Mouse (Mus musculus) olfactory bulb, adult 2 months (tissue): Measurements from ENCODE around the gene Camkmt. TPM values are rescaled to one million over a fixed set of nuclear protein-coding genes. Genes with fewer than 3 reads are reported as not detected.

Source experiments
- H3K27ac ChIP-seq: fragments of 200-500 bp; 2 replicates; pipeline ENCODE4 v1.5.1; 2012; ENCODE audit warnings: low read depth, low read length; ENCODE audit not compliant: insufficient read depth
- H3K4me1 ChIP-seq: fragments of 200-500 bp; 2 replicates; pipeline ENCODE4 v1.6.1; 2012; ENCODE audit warnings: low read length; ENCODE audit not compliant: control insufficient read depth, insufficient read depth
- H3K4me3 ChIP-seq: fragments of 200-500 bp; 2 replicates; pipeline ENCODE4 v1.5.1; 2012; ENCODE audit warnings: mild to moderate bottlenecking, low read depth, low read length, moderate library complexity; ENCODE audit not compliant: insufficient read depth
- CTCF ChIP-seq: fragments of 200-500 bp; IDR thresholded peaks from 2 replicates; pipeline ENCODE4 v1.5.1; 2012; ENCODE audit warnings: low read depth, mild to moderate bottlenecking, low read length, moderate library complexity; ENCODE audit not compliant: insufficient read depth
- POLR2A ChIP-seq: fragments of 200-500 bp; IDR thresholded peaks from 2 replicates; pipeline ENCODE4 v1.6.1; 2012; ENCODE audit warnings: mild to moderate bottlenecking, low read depth, low read length, moderate library complexity; ENCODE audit not compliant: insufficient read depth
- WGBS: fragments of 180-500 bp; shearing (Covaris S2); methylation state at CpG from one replicate; pipeline ENCODE4 v1.1.7; 2018; 5-methylcytosine and 5-hydroxymethylcytosine counted together
- polyA plus RNA-seq: library from polyadenylated mRNA; stranded (reverse); fragments of >200 nt; gene quantifications from 2 replicates; pipeline ENCODE4 v1.2.4, GENCODE M21; 2012; ENCODE audit warnings: low replicate concordance; ENCODE audit not compliant: missing spikeins, insufficient read depth, insufficient read length

The Camkmt gene
- polyA plus RNA-seq, 1 experiment, result not detected

GRCm38 (mm10) chr17:85406195-85406594, 315.8 kb downstream of the Camkmt start:
- no peak for TF ChIP-seq CTCF
- TF ChIP-seq POLR2A, result no peak
- no peak overlapping the region for H3K27ac ChIP-seq
- H3K4me3 ChIP-seq, result no peak overlapping the region
- H3K4me1 ChIP-seq, result no peaks in the 10 kb centered on the region
- WGBS, result 95% methylated on average over 10 of the region's 10 CpGs

- no peak for TF ChIP-seq POLR2A
- TF ChIP-seq CTCF, result no peak
- H3K4me3 ChIP-seq, result no peak overlapping the region
- peaks cover 2% of the 10 kb centered on the region; the same call in 1 of the 2 replicates for H3K4me1 ChIP-seq
- no peak overlapping the region for H3K27ac ChIP-seq
- WGBS, result 91% methylated on average over 7 of the region's 7 CpGs
Measured at GRCm38 (mm10) chr17:85428831-85429230, 338.5 kb downstream of the Camkmt start.

- TF ChIP-seq CTCF, result no peak
- TF ChIP-seq POLR2A, result no peak
- Histone ChIP-seq H3K4me1 (peaks cover 2% of the 10 kb centered on the region; the same call in 1 of the 2 replicates), H3K4me3 (no peak overlapping the region), H3K27ac (no peak overlapping the region)
- 56% methylated on average over 8 of the region's 8 CpGs for WGBS
Measured at GRCm38 (mm10) chr17:85432923-85433322, 342.6 kb downstream of the Camkmt start.

GRCm38 (mm10) chr17:85443036-85443435, 352.7 kb downstream of the Camkmt start:
- no peak for TF ChIP-seq CTCF
- Histone ChIP-seq H3K27ac (no peak overlapping the region), H3K4me1 (no peaks in the 10 kb centered on the region), H3K4me3 (no peak overlapping the region)
- WGBS, result 76% methylated on average over 8 of the region's 8 CpGs

GRCm38 (mm10) chr17:85454419-85454983, 364.1 kb downstream of the Camkmt start:
- H3K4me1 ChIP-seq, result peaks cover 4% of the 10 kb centered on the region; the same call in 1 of the 2 replicates
- 23% methylated on average over 23 of the region's 23 CpGs for WGBS
- H3K4me3 ChIP-seq, result no peak overlapping the region
- TF ChIP-seq POLR2A (no peak), CTCF (no peak)
- no peak overlapping the region for H3K27ac ChIP-seq

- H3K4me1 ChIP-seq, result peaks cover 4% of the 10 kb centered on the region; the same call in 1 of the 2 replicates
- TF ChIP-seq POLR2A (no peak), CTCF (no peak)
- H3K4me3 ChIP-seq, result no peak overlapping the region
- no peak overlapping the region for H3K27ac ChIP-seq
- 10% methylated on average over 16 of the region's 16 CpGs for WGBS
Measured at GRCm38 (mm10) chr17:85455063-85455462, 364.7 kb downstream of the Camkmt start.

GRCm38 (mm10) chr17:85458075-85458474, 367.7 kb downstream of the Camkmt start:
- Histone ChIP-seq H3K4me3 (no peak overlapping the region), H3K27ac (no peak overlapping the region), H3K4me1 (peaks cover 4% of the 10 kb centered on the region; the same call in 1 of the 2 replicates)
- WGBS, result 50% methylated on average over 14 of the region's 14 CpGs
- TF ChIP-seq POLR2A (no peak), CTCF (no peak)

GRCm38 (mm10) chr17:85458589-85458988, 368.2 kb downstream of the Camkmt start:
- WGBS, result 37% methylated on average over 9 of the region's 9 CpGs
- Histone ChIP-seq H3K27ac (no peak overlapping the region), H3K4me3 (no peak overlapping the region), H3K4me1 (peaks cover 4% of the 10 kb centered on the region; the same call in 1 of the 2 replicates)
- no peak for TF ChIP-seq POLR2A
- no peak for TF ChIP-seq CTCF

- 30% methylated on average over 3 of the region's 3 CpGs for WGBS
- TF ChIP-seq POLR2A, result no peak
- TF ChIP-seq CTCF, result no peak
- Histone ChIP-seq H3K4me1 (peaks cover 8% of the 10 kb centered on the region; the same call in 1 of the 2 replicates), H3K4me3 (no peak overlapping the region), H3K27ac (no peak overlapping the region)
Measured at GRCm38 (mm10) chr17:85461577-85461976, 371.2 kb downstream of the Camkmt start.
